Mouse (Mus musculus): Measurements from ENCODE around the gene Kcnh1. TPM values are rescaled to one million over a fixed set of nuclear protein-coding genes. Genes with fewer than 3 reads are reported as not detected.
A peak's percentile ranks its signal among the peaks of the same experiment; 100 is the strongest.

Kcnh1 gene
- total RNA-seq, 4 experiments from 2014 or later, result 61.1 to 73.6 (median 64.3) TPM

- DNase-seq (ENCODE audit: low spot score in 2 of 2), result peak; percentile 49 to 85
Measured at GRCm38 (mm10) chr1:192266956-192267355, 76.4 kb downstream of the Kcnh1 start.

DNA sequence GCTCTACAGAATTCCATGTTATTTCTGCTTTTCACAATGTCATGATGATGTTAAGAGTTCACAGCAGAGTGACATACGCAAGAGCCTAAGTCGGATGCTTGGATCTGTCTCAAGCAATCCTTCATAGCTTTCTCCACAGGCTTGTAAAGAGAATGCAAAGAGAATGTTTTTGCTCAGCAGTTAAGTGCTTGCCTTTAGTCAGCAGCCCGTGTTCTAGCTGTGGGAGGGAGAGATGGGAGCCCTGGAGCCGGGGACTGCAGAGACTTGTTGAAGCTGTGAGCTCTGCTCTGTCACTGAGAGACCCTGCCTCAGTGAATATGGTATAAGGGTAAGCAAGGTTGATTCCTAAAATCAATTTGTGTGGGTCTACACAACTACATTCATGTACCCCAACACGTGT lies 78.3 kb downstream of the Kcnh1 start:
- no peak for DNase-seq (ENCODE audit: low spot score in 2 of 2)

DNA sequence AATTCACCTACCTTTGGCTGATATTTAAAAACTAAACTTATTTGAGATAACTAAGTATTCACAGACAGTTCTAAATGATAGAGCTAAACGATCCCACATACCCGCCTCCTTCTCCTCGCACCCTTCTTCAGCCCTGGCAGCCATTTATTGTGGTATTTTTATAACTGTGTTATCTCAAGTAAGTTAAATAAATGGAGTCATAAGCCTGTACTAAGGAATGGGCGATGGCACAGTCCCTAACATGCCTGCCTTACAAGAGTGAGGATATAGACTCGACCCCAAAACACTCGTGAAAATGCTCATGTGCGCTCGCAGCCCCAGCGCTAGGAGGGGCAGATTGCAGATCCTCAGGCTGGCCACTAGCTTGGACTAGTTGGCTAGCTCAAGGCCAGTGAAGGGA lies 79.3 kb downstream of the Kcnh1 start:
- DNase-seq (ENCODE audit: low spot score in 2 of 2), result no peak

- no peak for DNase-seq (ENCODE audit: low spot score in 2 of 2)
Measured at GRCm38 (mm10) chr1:192277801-192278385, 87.3 kb downstream of the Kcnh1 start.

GRCm38 (mm10) chr1:192284340-192284739 lies 93.8 kb downstream of the Kcnh1 start:
- no peak for DNase-seq (ENCODE audit: low spot score in 2 of 2)

DNA sequence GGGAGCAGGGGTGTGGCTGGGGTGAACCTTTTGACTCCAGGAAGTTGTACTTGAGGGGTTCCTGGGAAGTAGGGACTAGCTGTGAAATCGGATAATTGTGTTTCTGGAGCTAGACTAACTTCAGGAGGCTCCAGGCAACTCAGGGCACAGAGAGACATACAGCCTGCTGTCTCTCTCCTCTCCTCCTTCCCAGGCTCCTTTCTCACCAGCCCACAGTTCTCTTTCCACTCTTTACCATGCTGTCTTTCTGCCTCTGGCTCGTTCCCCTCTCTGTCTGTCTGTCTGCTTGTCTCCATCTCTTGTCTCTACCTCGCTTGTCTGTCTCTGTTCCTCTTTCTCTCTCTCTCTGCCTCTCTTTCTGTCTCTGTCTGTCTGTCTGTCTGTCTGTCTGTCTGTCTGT lies 94.4 kb downstream of the Kcnh1 start:
- DNase-seq (ENCODE audit: low spot score in 2 of 2), result no peak

GRCm38 (mm10) chr1:192288456-192288855 lies 97.9 kb downstream of the Kcnh1 start:
- DNase-seq (ENCODE audit: low spot score in 2 of 2), result no peak

GRCm38 (mm10) chr1:192291286-192291685 lies 100.7 kb downstream of the Kcnh1 start:
- no peak for DNase-seq (ENCODE audit: low spot score in 2 of 2)

DNA sequence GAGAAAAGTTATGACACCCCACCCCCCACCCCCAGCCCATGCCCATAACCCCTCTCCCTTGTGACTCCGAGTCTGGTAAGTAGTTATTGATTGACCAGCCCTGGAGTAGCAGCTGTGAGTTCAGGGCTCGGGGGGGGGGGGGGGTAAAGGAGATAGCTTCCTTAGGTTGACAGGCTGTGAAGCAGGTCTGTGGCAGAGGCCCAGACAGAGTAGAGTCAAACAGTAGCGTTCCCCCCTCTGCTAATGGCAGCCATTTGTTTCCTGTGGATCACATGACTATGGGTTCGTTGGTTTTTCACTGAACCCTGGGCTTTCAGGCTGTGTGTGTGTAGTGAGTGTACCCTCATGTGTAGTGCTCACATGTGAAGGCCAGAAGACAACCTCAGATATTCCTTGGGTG lies 102.8 kb downstream of the Kcnh1 start:
- no peak for DNase-seq (ENCODE audit: low spot score in 2 of 2)

- no peak for DNase-seq (ENCODE audit: low spot score in 2 of 2)
Measured at GRCm38 (mm10) chr1:192293921-192294320, 103.3 kb downstream of the Kcnh1 start.

GRCm38 (mm10) chr1:192295243-192295860 lies 104.8 kb downstream of the Kcnh1 start:
- DNase-seq (ENCODE audit: low spot score in 2 of 2), result no peak

DNA sequence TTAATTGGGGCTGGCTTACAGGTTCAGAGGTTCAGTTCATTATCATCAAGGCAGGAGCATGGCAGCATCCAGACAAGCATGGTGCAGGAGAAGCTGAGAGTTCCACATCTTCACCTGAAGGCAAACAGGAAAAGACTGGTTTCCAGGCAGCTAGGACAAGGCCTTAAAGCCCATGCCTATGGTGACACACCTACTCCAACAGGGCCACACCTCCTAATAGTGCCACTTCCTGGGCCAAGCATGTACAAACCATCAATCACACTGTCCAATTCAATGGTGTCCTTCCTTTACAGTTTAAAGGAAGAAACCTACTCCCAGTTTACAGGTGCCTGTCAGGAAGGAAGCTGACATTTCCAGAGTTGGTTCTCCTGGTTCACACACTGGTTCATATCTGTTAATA lies 105.3 kb downstream of the Kcnh1 start:
- DNase-seq (ENCODE audit: low spot score in 2 of 2), result no peak

GRCm38 (mm10) chr1:192297481-192298128 lies 107.0 kb downstream of the Kcnh1 start:
- no peak for DNase-seq (ENCODE audit: low spot score in 2 of 2)

- DNase-seq (ENCODE audit: low spot score in 2 of 2), result no peak
Measured at GRCm38 (mm10) chr1:192300417-192300816, 109.8 kb downstream of the Kcnh1 start.

DNA sequence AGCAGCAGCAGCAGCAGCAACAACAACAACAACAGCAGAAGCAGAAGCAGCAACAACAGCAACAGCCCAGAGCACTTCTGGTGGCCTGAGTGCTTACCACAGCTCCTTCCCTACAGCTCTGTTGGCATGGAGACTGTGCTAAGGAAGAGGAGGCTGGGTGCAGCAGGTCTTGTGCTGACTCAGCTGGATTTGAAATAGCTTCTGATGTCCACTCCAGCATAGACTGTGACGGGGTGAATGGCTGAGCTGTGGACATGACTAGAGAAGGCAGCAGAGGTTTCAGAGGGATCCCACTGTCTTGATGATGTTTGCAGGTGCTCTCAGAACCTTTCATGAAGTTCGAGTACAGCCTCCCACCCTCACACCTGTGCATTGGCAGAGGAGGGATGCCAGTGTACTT lies 113.0 kb downstream of the Kcnh1 start:
- no peak for DNase-seq (ENCODE audit: low spot score in 2 of 2)

GRCm38 (mm10) chr1:192305155-192305554 lies 114.6 kb downstream of the Kcnh1 start:
- DNase-seq (ENCODE audit: low spot score in 2 of 2), result no peak

DNA sequence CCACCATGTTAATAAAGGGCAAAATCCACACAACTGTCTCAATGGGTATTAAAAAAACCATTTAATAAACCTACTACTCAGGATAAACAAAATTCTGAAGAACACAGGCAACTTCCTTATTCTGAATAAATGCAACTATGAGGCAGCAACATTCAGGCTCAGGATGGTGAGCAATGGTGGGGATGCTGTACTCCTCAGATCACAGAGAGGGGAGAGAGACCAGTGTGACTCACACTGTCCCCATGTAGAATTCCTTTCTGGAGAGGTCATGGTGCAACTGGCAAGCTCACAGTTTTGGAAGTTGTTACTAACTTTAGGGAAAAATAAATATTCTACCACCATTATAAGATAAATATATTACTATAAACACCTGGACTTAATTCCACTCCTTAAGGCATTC lies 116.5 kb downstream of the Kcnh1 start:
- no peak for DNase-seq (ENCODE audit: low spot score in 2 of 2)

DNA sequence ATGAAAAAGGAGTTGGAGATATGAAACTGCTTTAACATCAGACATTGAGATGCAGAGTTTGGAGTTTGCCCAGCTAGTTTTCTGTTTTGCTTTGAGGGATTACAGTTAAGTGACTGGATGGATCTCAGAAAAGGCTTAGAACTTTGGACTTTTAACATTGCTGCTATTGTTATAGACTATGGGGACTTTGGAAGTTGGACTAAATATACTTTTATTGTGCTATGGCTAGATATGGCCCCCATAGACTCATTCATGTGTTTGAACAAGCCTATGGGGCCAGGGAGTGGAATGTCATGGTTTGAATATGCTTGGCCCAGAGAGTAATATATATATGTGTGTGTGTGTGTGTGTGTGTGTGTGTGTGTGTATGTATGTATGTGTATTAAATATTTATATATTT lies 120.7 kb downstream of the Kcnh1 start:
- no peak for DNase-seq (ENCODE audit: low spot score in 2 of 2)

- no peak for DNase-seq (ENCODE audit: low spot score in 2 of 2)
Measured at GRCm38 (mm10) chr1:192311851-192312438, 121.4 kb downstream of the Kcnh1 start.

DNA sequence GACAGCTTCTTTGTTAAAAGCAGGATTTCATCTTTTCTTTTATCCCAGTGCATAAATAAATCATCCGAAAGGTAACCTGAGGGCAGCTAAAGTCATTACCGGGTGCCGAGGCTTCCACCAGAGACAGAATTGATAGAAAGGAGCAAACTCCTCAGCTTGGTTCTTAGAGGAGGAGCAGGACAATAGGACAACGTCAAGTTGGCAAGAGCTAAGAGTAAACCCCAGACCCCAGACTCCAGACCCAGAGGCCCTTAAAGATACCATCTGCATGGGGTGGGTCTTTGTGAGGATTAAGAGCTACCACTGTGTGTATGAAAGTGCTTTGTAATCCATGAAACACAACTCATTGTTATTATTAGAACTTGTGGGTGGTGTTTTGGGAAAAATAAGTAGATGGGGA lies 121.9 kb downstream of the Kcnh1 start:
- no peak for DNase-seq (ENCODE audit: low spot score in 2 of 2)

- DNase-seq (ENCODE audit: low spot score in 2 of 2), result no peak
Measured at GRCm38 (mm10) chr1:192312998-192313397, 122.4 kb downstream of the Kcnh1 start.

- DNase-seq (ENCODE audit: low spot score in 2 of 2), result no peak
Measured at GRCm38 (mm10) chr1:192313571-192313972, 123.0 kb downstream of the Kcnh1 start.

- no peak for DNase-seq (ENCODE audit: low spot score in 2 of 2)
Measured at GRCm38 (mm10) chr1:192314044-192314443, 123.5 kb downstream of the Kcnh1 start.
